Mouse (Mus musculus): Measurements from ENCODE around the gene Nfia.

DNA sequence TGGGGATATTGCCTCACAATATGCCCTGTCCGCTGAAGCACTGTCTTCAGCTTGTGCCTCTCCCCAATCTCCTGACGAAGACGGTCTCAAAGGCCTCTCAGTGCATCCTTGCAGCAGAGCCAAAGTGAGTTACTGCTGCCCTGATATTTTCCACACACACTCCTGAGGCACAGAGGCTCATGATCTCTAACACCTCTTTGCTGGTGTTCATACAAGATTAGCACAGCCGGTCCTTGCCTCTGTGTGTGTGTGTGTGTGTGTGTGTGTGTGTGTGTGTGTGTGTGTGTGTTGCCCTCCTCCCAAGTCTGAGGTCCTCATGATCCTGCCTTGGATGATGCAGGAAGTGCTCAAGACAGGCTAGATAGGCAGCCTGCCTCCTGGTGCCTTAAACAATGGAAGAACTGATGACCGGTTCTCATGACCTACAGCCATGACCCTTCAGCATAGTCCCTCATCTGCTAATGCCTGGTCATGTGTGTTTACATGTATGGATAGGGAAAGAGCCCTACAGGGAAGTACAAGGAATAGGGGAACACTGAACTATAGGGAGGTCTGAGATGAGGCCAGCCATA, 319.5 kb downstream of the Nfia start:
- TF ChIP-seq CTCF (IDR thresholded peaks at IDR 0.05; ENCODE audit: low read depth), result no peak
- no peak for TF ChIP-seq EP300 (IDR thresholded peaks at IDR 0.05; ENCODE audit: low read depth)
